Mouse (Mus musculus): ENCODE data around the gene Trpc2. TPM values are rescaled to one million over a fixed set of nuclear protein-coding genes. Genes with fewer than 3 reads are reported as not detected.
A peak's percentile ranks its signal among the peaks of the same experiment; 100 is the strongest.

Gene Trpc2
- polyA plus RNA-seq, 1 experiment from 2014 or later = not detected

GRCm38 (mm10) chr7:102102696-102103095, 19.8 kb downstream of the Trpc2 start:
- Histone ChIP-seq H3K36me3 (no peaks in the 10 kb centered on the region), H3K27me3 (peaks cover 15% of the 10 kb centered on the region), H3K4me1 (replicated peaks) (peaks cover 41% of the 10 kb centered on the region), H3K27ac (0 out of 2 replicates have a peak overlapping the region, but pooled peaks have one; percentile 29), H3K4me3 (replicated peaks) (no peak overlapping the region), H3K9ac (replicated peaks) (no peak overlapping the region), H3K9me3 (no peaks in the 10 kb centered on the region), H3K4me2 (no peak overlapping the region)
- 36% methylated on average over 6 of the region's 6 CpGs for WGBS
- ATAC-seq (ENCODE audit: insufficient number of reproducible peaks, insufficient read depth, low FRiP score, low TSS enrichment, low read depth) = no peak

- Histone ChIP-seq H3K9me3 (no peaks in the 10 kb centered on the region), H3K9ac (replicated peaks) (no peak overlapping the region), H3K4me3 (replicated peaks) (no peak overlapping the region), H3K36me3 (no peaks in the 10 kb centered on the region), H3K4me1 (replicated peaks) (peaks cover 41% of the 10 kb centered on the region), H3K27ac (no peak overlapping the region), H3K27me3 (peaks cover 15% of the 10 kb centered on the region), H3K4me2 (no peak overlapping the region)
- 91% methylated on average over 2 of the region's 2 CpGs for WGBS
- no peak for ATAC-seq (ENCODE audit: insufficient number of reproducible peaks, insufficient read depth, low FRiP score, low TSS enrichment, low read depth)
These were observed 20.6 kb downstream of the Trpc2 start for GRCm38 (mm10) chr7:102103555-102103954.

GRCm38 (mm10) chr7:102104126-102104525, 21.2 kb downstream of the Trpc2 start:
- Histone ChIP-seq H3K4me2 (no peak overlapping the region), H3K9me3 (no peaks in the 10 kb centered on the region), H3K36me3 (no peaks in the 10 kb centered on the region), H3K27ac (no peak overlapping the region), H3K4me3 (replicated peaks) (no peak overlapping the region), H3K27me3 (peaks cover 15% of the 10 kb centered on the region), H3K4me1 (replicated peaks) (peaks cover 39% of the 10 kb centered on the region), H3K9ac (replicated peaks) (no peak overlapping the region)
- no peak for ATAC-seq (ENCODE audit: insufficient number of reproducible peaks, insufficient read depth, low FRiP score, low TSS enrichment, low read depth)
- 78% methylated on average over 5 of the region's 5 CpGs for WGBS

GRCm38 (mm10) chr7:102106700-102107141, 23.8 kb downstream of the Trpc2 start:
- 15% methylated on average over 23 of the region's 23 CpGs for WGBS
- H3K36me3 ChIP-seq = no peaks in the 10 kb centered on the region
- H3K27me3 ChIP-seq = peaks cover 15% of the 10 kb centered on the region
- peak overlapping the region; percentile 53 for H3K9ac ChIP-seq (replicated peaks)
- peak; percentile 33 for ATAC-seq (ENCODE audit: insufficient number of reproducible peaks, insufficient read depth, low FRiP score, low TSS enrichment, low read depth)
- no peak overlapping the region for H3K27ac ChIP-seq
- peak overlapping the region; percentile 62 for H3K4me2 ChIP-seq
- H3K9me3 ChIP-seq = no peaks in the 10 kb centered on the region
- H3K4me1 ChIP-seq (replicated peaks) = peaks cover 21% of the 10 kb centered on the region
- peak overlapping the region; percentile 32 for H3K4me3 ChIP-seq (replicated peaks)

GRCm38 (mm10) chr7:102108206-102108605, 25.3 kb downstream of the Trpc2 start:
- WGBS = 77% methylated on average over 1 of the region's 1 CpGs
- ATAC-seq (ENCODE audit: insufficient number of reproducible peaks, insufficient read depth, low FRiP score, low TSS enrichment, low read depth) = no peak

GRCm38 (mm10) chr7:102109171-102109570, 26.3 kb downstream of the Trpc2 start, which contains the start of gene Art5:
TSS of gene Art5 (minus strand) at chr7:102109489.
- Histone ChIP-seq H3K4me1 (replicated peaks) (peaks cover 10% of the 10 kb centered on the region), H3K9ac (replicated peaks) (no peak within 1 kb of the TSS), H3K4me2 (no peak within 1 kb of the TSS), H3K27me3 (peaks cover 15% of the 10 kb centered on the region), H3K36me3 (no peaks in the 10 kb centered on the region), H3K27ac (no peak within 1 kb of the TSS), H3K9me3 (no peaks in the 10 kb centered on the region), H3K4me3 (replicated peaks) (no peak within 1 kb of the TSS)
- no peak for ATAC-seq (ENCODE audit: insufficient number of reproducible peaks, insufficient read depth, low FRiP score, low TSS enrichment, low read depth)
- WGBS = 77% methylated on average over 7 of the region's 7 CpGs

More at GRCm38 (mm10) chr7:102108206-102108605, 25.3 kb downstream of the Trpc2 start:
- Histone ChIP-seq H3K36me3 (no peaks in the 10 kb centered on the region), H3K4me3 (replicated peaks) (no peak overlapping the region), H3K27ac (no peak overlapping the region), H3K4me1 (replicated peaks) (peaks cover 10% of the 10 kb centered on the region), H3K4me2 (no peak overlapping the region), H3K27me3 (peaks cover 15% of the 10 kb centered on the region), H3K9ac (replicated peaks) (no peak overlapping the region), H3K9me3 (no peaks in the 10 kb centered on the region)

- Histone ChIP-seq H3K27me3 (peaks cover 15% of the 10 kb centered on the region), H3K9me3 (no peaks in the 10 kb centered on the region), H3K4me1 (replicated peaks) (peaks cover 10% of the 10 kb centered on the region), H3K9ac (replicated peaks) (no peak overlapping the region), H3K27ac (no peak overlapping the region), H3K36me3 (no peaks in the 10 kb centered on the region), H3K4me2 (no peak overlapping the region), H3K4me3 (replicated peaks) (no peak overlapping the region)
- no peak for ATAC-seq (ENCODE audit: insufficient number of reproducible peaks, insufficient read depth, low FRiP score, low TSS enrichment, low read depth)
- WGBS = 88% methylated on average over 4 of the region's 4 CpGs
These were observed 26.8 kb downstream of the Trpc2 start for GRCm38 (mm10) chr7:102109746-102110145.

GRCm38 (mm10) chr7:102113151-102113729, 30.3 kb downstream of the Trpc2 start:
- no peak for ATAC-seq (ENCODE audit: insufficient number of reproducible peaks, insufficient read depth, low FRiP score, low TSS enrichment, low read depth)
- H3K4me1 ChIP-seq (replicated peaks) = no peaks in the 10 kb centered on the region
- H3K4me3 ChIP-seq (replicated peaks) = no peak overlapping the region
- no peaks in the 10 kb centered on the region for H3K9me3 ChIP-seq
- H3K27ac ChIP-seq = no peak overlapping the region
- H3K36me3 ChIP-seq = peaks cover 4% of the 10 kb centered on the region; the same call in 1 of the 2 replicates
- H3K9ac ChIP-seq (replicated peaks) = no peak overlapping the region
- WGBS = 81% methylated on average over 45 of the region's 45 CpGs
- H3K27me3 ChIP-seq = no peaks in the 10 kb centered on the region
- H3K4me2 ChIP-seq = no peak overlapping the region

GRCm38 (mm10) chr7:102116579-102117331, 33.8 kb downstream of the Trpc2 start, which contains the start of gene Chrna10:
TSS of gene Chrna10 (minus strand) at chr7:102116828.
- no peaks in the 10 kb centered on the region for H3K27me3 ChIP-seq
- H3K36me3 ChIP-seq = peaks cover 37% of the 10 kb centered on the region
- no peak within 1 kb of the TSS for H3K4me3 ChIP-seq (replicated peaks)
- no peaks in the 10 kb centered on the region for H3K4me1 ChIP-seq (replicated peaks)
- no peak within 1 kb of the TSS for H3K4me2 ChIP-seq
- ATAC-seq (ENCODE audit: insufficient number of reproducible peaks, insufficient read depth, low FRiP score, low TSS enrichment, low read depth) = no peak
- WGBS = 49% methylated on average over 7 of the region's 7 CpGs
- H3K9ac ChIP-seq (replicated peaks) = no peak within 1 kb of the TSS
- no peaks in the 10 kb centered on the region for H3K9me3 ChIP-seq
- no peak within 1 kb of the TSS for H3K27ac ChIP-seq

GRCm38 (mm10) chr7:102117382-102117781, 34.5 kb downstream of the Trpc2 start:
- H3K27ac ChIP-seq = no peak overlapping the region
- H3K9me3 ChIP-seq = no peaks in the 10 kb centered on the region
- H3K4me2 ChIP-seq = no peak overlapping the region
- 77% methylated on average over 6 of the region's 6 CpGs for WGBS
- H3K4me1 ChIP-seq (replicated peaks) = no peaks in the 10 kb centered on the region
- ATAC-seq (ENCODE audit: insufficient number of reproducible peaks, insufficient read depth, low FRiP score, low TSS enrichment, low read depth) = no peak
- H3K36me3 ChIP-seq = peaks cover 43% of the 10 kb centered on the region
- no peaks in the 10 kb centered on the region for H3K27me3 ChIP-seq
- no peak overlapping the region for H3K4me3 ChIP-seq (replicated peaks)
- no peak overlapping the region for H3K9ac ChIP-seq (replicated peaks)

- Histone ChIP-seq H3K36me3 (peaks cover 73% of the 10 kb centered on the region), H3K27ac (no peak overlapping the region), H3K4me1 (replicated peaks) (no peaks in the 10 kb centered on the region), H3K9ac (replicated peaks) (no peak overlapping the region), H3K9me3 (no peaks in the 10 kb centered on the region), H3K4me3 (replicated peaks) (no peak overlapping the region), H3K27me3 (no peaks in the 10 kb centered on the region), H3K4me2 (no peak overlapping the region)
- ATAC-seq (ENCODE audit: insufficient number of reproducible peaks, insufficient read depth, low FRiP score, low TSS enrichment, low read depth) = no peak
- WGBS = 97% methylated on average over 10 of the region's 10 CpGs
These were observed 37.4 kb downstream of the Trpc2 start for GRCm38 (mm10) chr7:102120326-102120725.

All from limb, embryonic 12.5 days (tissue).